Mouse (Mus musculus): ENCODE results near the gene Ubash3a.
A peak's percentile ranks its signal among the peaks of the same experiment; 100 is the strongest.

The Ubash3a gene

DNA sequence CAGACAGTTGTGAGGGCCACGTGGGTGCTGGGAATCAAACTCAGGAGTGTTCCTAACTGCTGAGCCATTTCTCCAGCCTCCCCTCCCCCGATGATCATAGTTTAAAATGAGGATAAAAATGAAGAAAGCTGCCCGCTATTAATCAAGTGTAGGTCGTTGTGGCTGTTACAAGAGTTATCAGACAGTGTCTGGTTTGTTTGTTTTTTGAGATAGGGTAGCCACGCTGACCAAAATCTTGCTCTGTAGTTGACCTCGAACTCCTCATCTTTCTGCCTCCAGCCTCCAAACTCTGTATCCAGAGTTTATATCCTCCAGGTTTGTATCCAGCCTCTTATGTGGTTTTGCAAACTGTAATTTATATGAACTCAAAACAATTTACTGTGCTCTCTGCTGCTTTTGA lies 72.6 kb downstream of the Ubash3a start:
- no peak for DNase-seq (ENCODE audit: low spot score)

- no peak for DNase-seq (ENCODE audit: low spot score)
Measured at GRCm38 (mm10) chr17:31281830-31282686, 74.4 kb downstream of the Ubash3a start.

DNA sequence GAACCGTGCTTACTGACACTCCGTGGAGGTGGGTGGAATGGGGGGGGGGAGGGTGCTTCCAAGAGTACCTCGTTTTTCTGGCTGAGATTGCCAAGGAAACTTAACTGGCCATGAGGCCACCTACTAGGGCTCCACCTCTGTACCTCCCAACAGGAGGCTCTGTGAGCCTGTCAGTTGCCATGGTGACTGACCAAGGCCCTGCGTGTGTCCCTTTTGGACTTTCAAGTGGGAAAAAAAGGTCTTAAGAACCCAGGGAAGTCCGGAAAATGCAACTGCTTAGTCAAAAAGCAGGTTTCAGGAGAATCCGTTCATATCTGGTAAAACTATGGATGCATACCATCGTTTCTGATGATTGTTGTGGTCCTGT lies 75.0 kb downstream of the Ubash3a start:
- no peak for DNase-seq (ENCODE audit: low spot score)

GRCm38 (mm10) chr17:31285867-31286266 lies 78.2 kb downstream of the Ubash3a start:
- no peak for DNase-seq (ENCODE audit: low spot score)

DNA sequence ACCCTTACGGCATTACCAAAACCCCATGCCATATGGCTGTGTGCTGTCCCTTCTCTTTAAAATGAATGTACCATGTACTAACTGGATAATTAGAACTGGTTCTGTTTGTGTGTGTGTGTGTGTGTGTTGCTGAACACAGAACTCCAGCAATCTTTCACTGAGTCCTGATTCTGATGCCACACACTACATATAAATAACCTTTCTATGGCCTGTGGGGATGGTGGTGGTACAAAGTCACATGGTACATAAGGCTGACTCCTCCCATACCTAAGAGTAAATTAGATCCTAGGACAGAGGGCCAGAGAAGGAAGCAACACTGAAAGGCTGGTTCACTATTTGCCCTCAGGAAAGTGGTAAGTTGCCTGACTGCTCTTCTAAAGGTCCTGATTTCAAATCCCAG lies 78.8 kb downstream of the Ubash3a start, which contains the start of gene Slc37a1:
Gene Slc37a1, plus strand, starts transcription at position 301 of the 400 bp plus-strand sequence.
- DNase-seq (ENCODE audit: low spot score), result no peak

- no peak for DNase-seq (ENCODE audit: low spot score)
Measured at GRCm38 (mm10) chr17:31287216-31287615, 79.5 kb downstream of the Ubash3a start.

- no peak for DNase-seq (ENCODE audit: low spot score)
Measured at GRCm38 (mm10) chr17:31288999-31289726, 81.5 kb downstream of the Ubash3a start.

DNA sequence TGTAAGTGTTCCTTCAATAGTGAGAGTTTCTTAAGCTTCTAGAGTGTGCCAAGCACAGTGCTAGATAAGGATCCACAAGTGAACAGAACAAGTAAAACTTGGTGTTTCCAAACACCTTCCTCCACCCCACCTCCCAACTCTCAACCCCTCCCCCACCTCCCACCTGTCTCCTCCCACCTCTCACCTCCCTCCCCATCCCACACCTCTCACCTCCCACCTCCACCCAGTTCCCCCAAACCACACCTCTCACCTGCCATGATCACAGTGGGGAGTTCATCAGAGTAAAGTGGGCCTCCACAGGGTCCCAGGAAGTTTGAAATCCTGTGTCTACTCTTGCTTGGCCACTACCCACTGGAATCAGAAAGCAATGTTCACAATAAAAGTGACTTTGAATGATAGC lies 82.6 kb downstream of the Ubash3a start:
- no peak for DNase-seq (ENCODE audit: low spot score)

- DNase-seq (ENCODE audit: low spot score), result no peak
Measured at GRCm38 (mm10) chr17:31290859-31291258, 83.2 kb downstream of the Ubash3a start.

DNA sequence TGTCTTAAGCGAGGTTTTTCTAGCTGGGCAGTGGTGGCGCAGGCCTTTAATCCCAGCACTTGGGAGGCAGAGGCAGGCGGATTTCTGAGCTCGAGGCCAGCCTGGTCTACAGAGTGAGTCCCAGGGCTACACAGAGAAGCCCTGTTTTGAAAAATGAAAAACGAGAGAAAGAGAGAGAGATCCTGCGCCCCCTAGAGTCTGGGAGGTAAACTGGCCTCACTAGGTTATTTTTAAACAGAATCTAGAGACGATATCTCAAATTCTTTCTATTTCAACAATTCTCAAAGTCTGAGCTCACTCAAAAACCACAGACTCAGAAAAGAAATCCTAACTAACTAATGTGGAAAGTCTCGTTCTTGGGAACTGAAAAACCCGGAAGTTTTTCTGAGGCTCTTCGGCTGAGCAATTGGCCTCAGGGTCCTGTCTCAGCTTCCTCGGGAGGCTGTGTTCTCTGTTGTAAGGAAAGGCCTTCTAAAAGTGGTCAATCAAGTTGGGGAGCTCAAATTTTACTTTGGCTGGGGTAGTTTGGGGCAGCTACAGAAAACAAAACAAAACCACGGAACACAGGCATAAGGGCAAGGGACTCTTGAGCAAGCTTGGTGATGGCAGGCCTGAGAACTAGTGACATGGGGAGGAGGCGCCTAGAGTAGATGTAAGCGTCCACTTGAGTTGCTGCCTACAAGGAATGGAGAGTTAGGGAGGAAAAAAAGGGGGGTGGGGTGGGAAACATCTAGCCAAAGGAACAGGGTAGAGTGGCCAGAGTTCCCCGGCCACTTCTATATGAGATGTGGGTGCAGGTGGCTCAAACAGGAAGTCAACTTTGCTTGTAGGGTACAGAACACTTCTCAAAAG lies 86.9 kb downstream of the Ubash3a start:
- DNase-seq (ENCODE audit: low spot score), result no peak

GRCm38 (mm10) chr17:31295215-31295891 lies 87.7 kb downstream of the Ubash3a start:
- no peak for DNase-seq (ENCODE audit: low spot score)

- DNase-seq (ENCODE audit: low spot score), result peak; percentile 83
Measured at GRCm38 (mm10) chr17:31295892-31296781, 88.5 kb downstream of the Ubash3a start.
